Mouse (Mus musculus): ENCODE measurements around the gene Recql.
A peak's percentile ranks its signal among the peaks of the same experiment; 100 is the strongest.

The Recql gene

DNA sequence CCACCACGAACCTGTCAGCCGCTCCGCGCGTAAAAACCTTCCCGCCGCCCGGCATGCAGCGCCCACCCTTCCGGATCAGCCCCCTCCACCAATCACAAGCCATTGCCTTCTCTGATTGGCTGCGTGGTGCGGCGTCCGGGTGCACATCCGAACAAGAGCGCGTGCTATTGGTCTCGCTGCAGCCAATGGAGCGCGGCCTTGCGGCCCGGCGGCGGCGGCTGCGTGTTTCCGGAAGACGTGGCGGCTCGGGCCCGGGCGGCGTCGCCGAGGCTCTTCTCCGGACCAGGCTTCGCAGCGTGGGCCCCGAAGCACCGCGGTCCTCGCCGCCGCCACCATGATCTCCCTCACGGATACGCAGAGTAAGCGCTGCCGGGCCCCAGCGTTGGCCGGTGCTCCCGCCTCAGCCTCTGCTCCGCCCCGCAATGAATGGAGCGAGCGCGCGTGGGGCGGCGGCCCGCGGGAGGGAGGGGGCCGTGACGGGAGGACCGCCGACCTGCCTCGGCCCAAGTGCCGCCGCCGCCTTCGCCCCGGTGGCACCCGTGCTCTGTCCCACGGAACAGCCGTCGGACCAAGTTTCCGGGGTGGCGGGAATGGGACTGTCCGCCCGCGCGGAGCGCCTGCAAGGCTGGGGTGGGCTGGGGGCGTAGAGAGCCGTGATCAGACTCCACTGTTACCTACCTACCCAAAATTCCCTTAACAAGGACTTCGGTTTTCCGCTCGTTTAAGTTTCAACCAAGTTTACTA, at the start of gene Recql, which contains the start of gene Golt1b:
TSS of gene Recql (minus strand) at position 77 of the 744 bp plus-strand sequence.
TSS of gene Golt1b (plus strand) at position 211 of the 744 bp plus-strand sequence.
- DNase-seq (ENCODE audit: low spot score): peak; percentile 99

GRCm38 (mm10) chr6:142429072-142429471, 42.2 kb upstream of the Recql start:
- DNase-seq (ENCODE audit: low spot score): no peak

DNA sequence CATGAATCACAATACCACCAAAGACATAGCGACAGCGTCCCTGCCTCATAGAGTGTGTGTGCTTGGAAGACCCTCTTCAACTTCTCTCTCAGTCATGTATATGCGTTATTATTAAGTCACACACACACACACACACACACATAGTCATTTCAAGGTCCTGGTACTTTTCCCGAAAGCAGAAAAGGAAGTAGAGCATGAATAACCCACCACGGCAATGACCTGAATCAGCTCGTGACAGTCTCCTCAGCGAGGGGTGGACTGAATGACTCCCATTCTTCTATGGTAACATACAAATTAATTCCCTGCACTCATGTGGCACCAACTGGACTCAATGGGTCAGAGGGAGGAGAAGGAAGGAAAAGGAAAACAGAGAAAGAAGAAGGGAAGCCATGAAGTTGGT, 38.1 kb upstream of the Recql start:
- no peak for DNase-seq (ENCODE audit: low spot score)

- DNase-seq (ENCODE audit: low spot score): no peak
Measured at GRCm38 (mm10) chr6:142414597-142414996, 27.7 kb upstream of the Recql start.

DNA sequence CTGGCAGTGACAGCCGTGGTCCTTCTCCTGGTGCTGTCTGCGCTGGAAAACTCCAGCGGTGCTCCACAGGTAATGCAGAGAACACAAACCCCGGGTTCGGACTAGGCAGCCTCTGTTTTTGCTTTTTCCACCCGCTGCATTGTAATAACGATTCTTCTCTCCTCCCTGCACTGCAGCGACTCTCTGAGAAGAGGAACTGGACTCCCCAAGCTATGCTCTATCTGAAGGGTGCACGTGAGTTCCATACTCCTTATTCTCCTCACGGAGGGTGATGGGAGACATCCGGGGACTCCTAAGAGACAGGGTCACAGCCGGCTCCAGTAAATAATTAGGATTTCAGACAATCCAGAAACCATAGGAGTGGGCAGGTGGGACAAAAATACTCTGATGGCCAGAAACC, 27.0 kb upstream of the Recql start:
- no peak for DNase-seq (ENCODE audit: low spot score)

- no peak for DNase-seq (ENCODE audit: low spot score)
Measured at GRCm38 (mm10) chr6:142412906-142413491, 26.1 kb upstream of the Recql start, which contains the start of gene Spx. Spx (plus strand) TSS chr6:142413441.

DNA sequence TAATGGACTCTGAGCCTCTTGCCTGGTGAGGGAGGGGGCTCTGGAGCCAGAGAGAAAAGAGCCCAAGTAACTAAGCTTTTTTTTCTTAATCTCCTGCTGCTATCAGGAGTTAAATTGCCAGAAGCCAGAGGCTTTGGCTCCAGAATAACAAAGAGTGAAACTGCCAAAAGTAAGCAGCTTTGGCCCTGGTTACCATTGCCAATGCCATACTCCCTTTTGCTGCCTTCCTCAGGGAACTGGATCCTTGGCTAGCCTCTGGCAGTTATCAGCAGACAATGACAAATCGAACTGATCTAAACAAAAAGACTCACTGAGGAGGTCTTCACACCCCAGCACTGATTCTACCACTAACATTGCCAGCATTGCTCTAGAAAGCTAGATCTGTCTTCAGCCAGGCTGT, 24.3 kb upstream of the Recql start:
- DNase-seq (ENCODE audit: low spot score): no peak

GRCm38 (mm10) chr6:142395756-142396155, 8.9 kb upstream of the Recql start:
- no peak for DNase-seq (ENCODE audit: low spot score)

DNA sequence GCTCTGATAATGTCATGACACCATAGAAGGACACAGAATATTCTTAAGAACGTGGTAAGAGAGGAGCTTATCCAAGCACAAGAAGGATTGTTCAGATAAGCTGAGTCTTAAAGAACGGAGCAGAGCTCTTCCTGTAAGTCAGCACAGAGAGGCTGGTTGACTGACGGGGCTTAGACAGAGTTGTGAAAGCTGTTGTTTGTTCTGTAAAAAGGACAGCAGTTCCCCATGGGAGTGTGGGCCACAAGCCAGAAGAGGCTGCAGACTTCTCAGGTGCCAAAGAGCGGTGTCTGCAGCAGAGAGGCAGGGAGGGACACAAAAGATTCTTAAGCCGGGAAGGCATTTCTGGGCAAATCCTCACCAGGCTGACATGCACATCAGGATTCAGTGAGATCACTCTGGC, 7.8 kb upstream of the Recql start:
- no peak for DNase-seq (ENCODE audit: low spot score)

- no peak for DNase-seq (ENCODE audit: low spot score)
Measured at GRCm38 (mm10) chr6:142392312-142392711, 5.4 kb upstream of the Recql start.

- no peak for DNase-seq (ENCODE audit: low spot score)
Measured at GRCm38 (mm10) chr6:142389101-142389500, 2.2 kb upstream of the Recql start.

- DNase-seq (ENCODE audit: low spot score): no peak
Measured at GRCm38 (mm10) chr6:142387755-142388271, 926 bp upstream of the Recql start.

DNA sequence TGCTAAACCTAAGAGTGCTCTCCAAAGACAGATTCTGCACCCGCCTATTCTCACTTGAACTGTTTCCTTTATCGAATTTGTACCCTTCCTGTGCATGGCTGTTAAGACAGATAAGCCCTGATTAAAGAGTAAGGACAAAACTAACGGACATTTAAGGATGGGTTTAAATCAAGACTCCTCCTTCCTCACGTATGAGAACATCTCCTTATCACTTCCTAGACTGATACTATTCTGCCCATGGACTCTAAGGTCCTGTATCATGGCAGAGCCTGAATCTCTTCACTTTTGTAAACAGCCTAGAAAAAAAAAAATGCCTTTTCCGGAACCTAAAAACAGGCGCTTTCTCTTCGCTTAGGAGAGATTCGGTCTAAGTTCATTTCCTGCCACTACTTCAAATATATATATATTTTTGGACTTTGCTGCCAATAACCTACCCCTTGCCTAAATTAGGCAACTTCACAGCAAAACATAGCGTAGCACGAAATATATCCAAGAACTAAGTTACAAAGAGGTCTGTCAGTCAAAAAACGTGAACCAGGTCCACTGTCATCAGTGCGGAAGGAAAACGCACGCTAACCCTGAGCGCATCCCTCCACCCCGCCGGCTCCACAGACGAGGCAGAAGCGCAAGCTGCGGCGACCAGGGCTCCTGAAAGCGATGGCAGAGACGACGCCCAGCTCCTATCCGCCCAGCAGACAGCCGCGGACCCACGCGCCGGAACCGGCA, 439 bp downstream of the Recql start:
- no peak for DNase-seq (ENCODE audit: low spot score)

GRCm38 (mm10) chr6:142384521-142384920, 2.4 kb downstream of the Recql start:
- no peak for DNase-seq (ENCODE audit: low spot score)

DNA sequence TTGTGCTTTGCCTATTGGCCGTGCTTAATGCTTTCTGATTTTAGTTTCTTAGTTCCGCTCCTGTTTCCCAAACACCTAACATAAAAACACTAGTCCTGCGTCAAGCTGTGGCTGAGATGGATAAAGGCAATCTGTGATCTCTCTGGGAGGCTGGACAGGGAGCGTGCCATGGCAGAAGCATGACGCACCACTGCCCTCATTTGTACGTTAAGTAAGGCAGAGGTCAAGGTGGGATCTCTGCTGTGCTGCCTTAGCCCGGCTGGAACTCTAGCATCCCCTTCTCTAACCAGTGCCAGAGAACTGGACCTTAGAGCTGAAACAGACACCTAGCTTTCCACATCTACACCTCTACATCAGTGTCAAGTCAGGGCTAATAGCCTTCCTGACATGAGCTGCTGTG, 5.3 kb downstream of the Recql start:
- DNase-seq (ENCODE audit: low spot score): no peak

GRCm38 (mm10) chr6:142379961-142380360, 6.9 kb downstream of the Recql start:
- no peak for DNase-seq (ENCODE audit: low spot score)

- DNase-seq (ENCODE audit: low spot score): no peak
Measured at GRCm38 (mm10) chr6:142378576-142379330, 8.1 kb downstream of the Recql start.

- DNase-seq (ENCODE audit: low spot score): no peak
Measured at GRCm38 (mm10) chr6:142377081-142377480, 9.8 kb downstream of the Recql start.

DNA sequence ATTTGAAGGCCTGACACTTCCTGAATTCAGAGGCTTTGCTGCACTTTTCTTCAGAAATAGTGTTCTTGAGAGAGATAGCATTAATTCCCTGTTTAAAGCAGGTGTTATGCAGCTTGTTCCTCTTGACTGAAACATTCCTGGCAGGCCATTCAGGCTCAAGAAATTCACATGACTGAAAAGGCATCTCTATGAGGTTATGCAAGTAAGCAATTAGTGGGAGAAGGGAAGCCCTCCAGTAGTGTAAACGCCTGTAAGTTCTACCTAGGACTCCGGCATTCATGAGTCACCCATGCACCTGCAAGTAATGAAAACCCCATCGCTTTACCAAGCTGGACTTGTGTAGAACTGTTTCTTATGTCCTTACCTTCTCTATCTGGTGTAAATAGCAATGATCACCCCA, 17.3 kb downstream of the Recql start:
- no peak for DNase-seq (ENCODE audit: low spot score)

DNA sequence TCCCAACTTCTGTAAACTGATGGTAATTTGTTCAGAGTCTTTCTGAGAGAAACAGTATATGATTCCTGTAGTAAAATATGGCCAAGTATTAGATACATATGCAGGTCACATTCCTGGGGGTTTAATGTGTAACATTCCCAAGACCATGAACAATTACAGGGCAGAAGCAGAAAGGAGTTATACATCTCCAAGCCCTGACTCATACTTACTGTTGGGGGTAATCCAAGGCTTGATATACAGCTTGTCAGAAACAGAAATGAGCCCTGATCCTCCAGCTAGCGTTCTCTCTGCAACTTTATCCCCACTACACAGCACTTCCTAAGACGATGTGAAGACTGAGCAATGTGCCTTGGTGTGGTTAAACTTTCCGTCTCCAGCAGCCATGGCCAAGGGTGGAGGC, 19.3 kb downstream of the Recql start:
- DNase-seq (ENCODE audit: low spot score): no peak

DNA sequence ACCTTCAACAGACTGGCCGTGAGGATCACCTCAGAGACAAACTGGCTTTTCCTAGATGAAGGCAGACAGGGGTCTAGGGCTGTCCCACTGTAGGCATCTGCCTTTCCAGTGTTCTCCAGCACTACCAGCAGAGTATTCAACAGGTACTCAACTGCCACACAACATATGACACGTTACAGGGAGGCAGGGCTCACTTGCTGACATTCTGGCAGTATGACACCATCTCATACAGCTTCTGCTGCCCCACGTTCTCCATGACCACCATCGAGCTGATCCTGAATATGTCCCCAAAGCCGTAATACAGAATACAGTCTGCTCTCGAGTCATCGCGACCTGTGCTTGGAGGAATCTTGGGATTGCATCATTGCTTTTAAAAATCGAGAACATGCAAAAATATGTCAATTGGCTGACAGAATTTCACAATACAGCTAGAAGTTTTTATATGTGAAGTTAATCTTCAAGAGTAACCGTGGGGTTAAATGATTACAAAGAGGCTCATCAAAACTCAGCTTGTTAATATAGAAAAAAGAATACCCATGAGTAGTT, 20.3 kb downstream of the Recql start:
- no peak for DNase-seq (ENCODE audit: low spot score)

Measured in ovary, postnatal 10 days (tissue).